Mouse (Mus musculus): ENCODE measurements around the gene Ppp1r26.

DNA sequence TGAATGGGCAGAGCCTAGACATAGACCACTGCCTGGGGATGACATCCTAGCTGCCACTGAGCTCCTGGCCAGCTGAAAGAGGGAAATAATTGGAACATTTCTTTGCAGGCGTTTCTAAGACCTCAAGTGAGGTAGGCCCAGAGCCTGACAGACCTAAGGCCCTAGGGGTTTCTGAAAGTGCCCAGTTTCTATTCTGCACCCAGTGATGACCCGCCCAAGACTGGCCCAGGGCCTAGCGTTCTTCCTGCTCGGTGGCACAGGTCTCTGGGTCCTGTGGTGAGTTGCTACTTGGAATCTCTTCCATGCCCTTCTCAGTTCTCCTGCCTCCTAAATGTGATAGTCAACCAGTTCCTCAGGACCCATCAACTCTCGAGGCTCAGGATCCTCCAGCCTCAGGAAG, 51.0 kb downstream of the Ppp1r26 start:
- TF ChIP-seq CTCF (IDR thresholded peaks at IDR 0.05; ENCODE audit: low read depth) (no peak), EP300 (IDR thresholded peaks at IDR 0.05; ENCODE audit: low read depth) (no peak)

Measured in liver, postnatal 0 days (tissue).